Mouse (Mus musculus): ENCODE measurements around the gene Stat4. TPM values are rescaled to one million over a fixed set of nuclear protein-coding genes. Genes with fewer than 3 reads are reported as not detected.

Stat4 gene
- polyA plus RNA-seq, 1 experiment from 2014 or later: 1.0 TPM

DNA sequence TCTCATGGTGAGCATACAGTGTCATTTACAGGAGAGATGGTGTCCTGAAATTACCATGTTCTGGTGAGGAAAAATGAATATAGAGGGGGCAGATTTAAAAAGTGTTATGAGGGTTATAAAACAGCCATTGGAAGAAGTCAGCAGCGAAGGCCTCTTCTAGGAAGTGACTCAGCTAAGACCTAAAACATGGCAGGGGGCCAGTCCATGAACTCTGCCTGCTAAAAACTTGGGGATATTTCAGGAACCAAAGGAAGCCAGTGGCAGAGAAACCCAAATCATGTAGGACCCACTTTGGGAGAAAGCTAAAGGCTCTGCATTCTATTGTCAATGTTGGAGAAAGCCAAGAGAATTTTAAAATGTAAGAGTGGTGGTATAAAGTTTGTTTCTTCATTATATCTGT is 125.4 kb downstream of the Stat4 start:
- ATAC-seq (replicated peaks; ENCODE audit: low FRiP score, low read depth) (no peak), DNase-seq (ENCODE audit: low spot score) (peak; percentile 11)
- 65% methylated on average over 1 of the region's 1 CpGs for WGBS
- H3K9me3 ChIP-seq (replicated peaks; ENCODE audit: low read length): no peaks in the 10 kb centered on the region
- no peak overlapping the region for H3K27ac ChIP-seq
- no peaks in the 10 kb centered on the region for H3K4me1 ChIP-seq (replicated peaks; ENCODE audit: insufficient read depth, low read length)
- TF ChIP-seq CTCF (IDR thresholded peaks at IDR 0.05; ENCODE audit: low read depth): no peak
- no peak overlapping the region for H3K4me3 ChIP-seq (replicated peaks; ENCODE audit: low read depth, low read length)
- no peak overlapping the region for H3K4me2 ChIP-seq (ENCODE audit: low read length)
- H3K9ac ChIP-seq (ENCODE audit: low read depth, low read length): no peak overlapping the region
- H3K36me3 ChIP-seq (ENCODE audit: insufficient read depth, low read length): no peaks in the 10 kb centered on the region
- no peaks in the 10 kb centered on the region for H3K27me3 ChIP-seq (ENCODE audit: insufficient read depth, low read length)

DNA sequence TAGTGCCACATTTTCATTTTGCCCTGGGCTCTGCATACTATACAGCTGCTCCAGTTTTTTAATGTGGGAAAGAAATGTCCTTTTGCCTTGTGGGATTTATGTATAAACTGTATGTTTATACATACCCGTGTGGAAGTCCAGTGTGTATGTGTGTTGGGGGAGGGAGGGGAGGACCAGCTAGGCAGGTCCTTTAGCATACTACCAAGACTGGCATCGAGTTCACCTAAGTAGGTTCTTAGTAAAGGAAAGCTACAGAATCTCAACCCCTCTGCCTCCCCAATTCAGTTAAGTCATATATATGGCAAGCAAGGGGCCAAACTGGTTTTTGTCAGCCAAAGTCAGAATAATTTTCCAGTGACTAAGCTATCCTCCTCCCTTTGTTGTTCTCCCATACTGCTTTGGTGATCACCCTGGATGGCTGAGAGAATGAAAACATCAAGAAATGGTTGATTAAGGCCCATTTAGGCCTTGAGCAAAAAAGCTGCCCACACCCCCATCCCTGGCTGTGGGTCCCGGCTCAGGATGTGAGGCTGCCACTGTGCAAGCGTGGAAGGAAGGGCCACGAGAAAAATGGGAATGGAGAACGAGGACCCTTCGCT is 126.2 kb downstream of the Stat4 start:
- WGBS: 26% methylated on average over 7 of the region's 7 CpGs
- ATAC-seq (replicated peaks; ENCODE audit: low FRiP score, low read depth): peak; percentile 8; the same call in 1 of the 2 replicates
- no peak for DNase-seq (ENCODE audit: low spot score)
- Histone ChIP-seq H3K4me3 (replicated peaks; ENCODE audit: low read depth, low read length) (0 out of 2 replicates have a peak overlapping the region, but pooled peaks have one; percentile 8), H3K9ac (ENCODE audit: low read depth, low read length) (no peak overlapping the region), H3K9me3 (replicated peaks; ENCODE audit: low read length) (no peaks in the 10 kb centered on the region), H3K27me3 (ENCODE audit: insufficient read depth, low read length) (no peaks in the 10 kb centered on the region), H3K4me1 (replicated peaks; ENCODE audit: insufficient read depth, low read length) (no peaks in the 10 kb centered on the region), H3K4me2 (ENCODE audit: low read length) (peak overlapping the region; percentile 44), H3K36me3 (ENCODE audit: insufficient read depth, low read length) (no peaks in the 10 kb centered on the region), H3K27ac (peak overlapping the region; percentile 20; the same call in 1 of the 2 replicates)
- TF ChIP-seq CTCF (IDR thresholded peaks at IDR 0.05; ENCODE audit: low read depth): no peak

DNA sequence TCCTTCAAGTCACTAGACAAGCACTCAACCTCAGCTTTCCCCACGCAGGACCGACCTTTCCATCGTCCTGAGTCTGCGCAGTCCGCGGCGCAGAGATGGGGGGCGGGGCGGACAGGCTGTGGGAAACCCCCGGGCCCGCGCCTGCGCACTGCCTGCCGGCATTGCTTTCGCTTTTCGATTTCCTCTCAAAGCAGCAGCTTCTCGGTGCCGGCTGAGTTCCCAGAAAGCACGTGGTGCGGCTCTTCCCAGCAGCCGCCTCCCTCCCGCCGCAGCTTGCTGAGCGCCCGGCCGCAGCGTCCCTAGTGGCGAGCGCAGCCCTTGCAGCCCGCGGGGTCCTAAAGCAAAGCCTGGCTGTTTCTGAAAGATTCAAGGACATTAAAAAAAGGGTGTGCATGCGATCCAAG is 126.7 kb downstream of the Stat4 start:
- Histone ChIP-seq H3K9me3 (replicated peaks; ENCODE audit: low read length) (no peaks in the 10 kb centered on the region), H3K4me3 (replicated peaks; ENCODE audit: low read depth, low read length) (0 out of 2 replicates have a peak overlapping the region, but pooled peaks have one; percentile 8), H3K27ac (peak overlapping the region; percentile 20; the same call in 1 of the 2 replicates), H3K36me3 (ENCODE audit: insufficient read depth, low read length) (no peaks in the 10 kb centered on the region), H3K27me3 (ENCODE audit: insufficient read depth, low read length) (no peaks in the 10 kb centered on the region), H3K4me2 (ENCODE audit: low read length) (peak overlapping the region; percentile 44), H3K4me1 (replicated peaks; ENCODE audit: insufficient read depth, low read length) (no peaks in the 10 kb centered on the region), H3K9ac (ENCODE audit: low read depth, low read length) (no peak overlapping the region)
- WGBS: under 1% methylated on average over 27 of the region's 32 CpGs
- peak; percentile 96 for ATAC-seq (replicated peaks; ENCODE audit: low FRiP score, low read depth)
- peak; percentile 99 for TF ChIP-seq CTCF (IDR thresholded peaks at IDR 0.05; ENCODE audit: low read depth)
- DNase-seq (ENCODE audit: low spot score): peak; percentile 98

DNA sequence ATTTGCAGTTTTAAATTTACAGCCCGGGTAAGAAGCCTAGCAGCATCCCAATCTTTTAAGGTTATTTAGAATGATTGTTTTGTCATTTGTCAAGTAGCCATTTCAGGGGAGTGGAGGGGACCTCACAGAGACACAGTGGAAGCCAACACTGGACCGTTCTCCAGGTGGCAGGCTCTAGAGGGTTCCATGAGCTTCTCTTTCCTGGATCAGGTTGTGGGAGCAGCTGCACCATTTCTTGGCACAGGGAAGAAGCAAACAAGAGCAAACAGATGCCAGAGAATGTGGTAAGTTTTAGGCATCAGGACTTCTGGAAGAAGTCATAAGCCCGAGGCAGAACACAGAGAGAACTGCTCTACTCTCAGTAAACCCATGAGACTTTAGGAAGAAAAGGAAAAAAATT is 129.5 kb downstream of the Stat4 start:
- no peaks in the 10 kb centered on the region for H3K36me3 ChIP-seq (ENCODE audit: insufficient read depth, low read length)
- H3K9ac ChIP-seq (ENCODE audit: low read depth, low read length): no peak overlapping the region
- H3K4me2 ChIP-seq (ENCODE audit: low read length): no peak overlapping the region
- no peak for TF ChIP-seq CTCF (IDR thresholded peaks at IDR 0.05; ENCODE audit: low read depth)
- H3K4me1 ChIP-seq (replicated peaks; ENCODE audit: insufficient read depth, low read length): peaks cover 7% of the 10 kb centered on the region; the same call in 1 of the 2 replicates
- H3K27ac ChIP-seq: no peak overlapping the region
- H3K27me3 ChIP-seq (ENCODE audit: insufficient read depth, low read length): no peaks in the 10 kb centered on the region
- H3K4me3 ChIP-seq (replicated peaks; ENCODE audit: low read depth, low read length): no peak overlapping the region
- no peaks in the 10 kb centered on the region for H3K9me3 ChIP-seq (replicated peaks; ENCODE audit: low read length)
- DNase-seq (ENCODE audit: low spot score) (no peak), ATAC-seq (replicated peaks; ENCODE audit: low FRiP score, low read depth) (no peak)
- 75% methylated on average over 3 of the region's 3 CpGs for WGBS

DNA sequence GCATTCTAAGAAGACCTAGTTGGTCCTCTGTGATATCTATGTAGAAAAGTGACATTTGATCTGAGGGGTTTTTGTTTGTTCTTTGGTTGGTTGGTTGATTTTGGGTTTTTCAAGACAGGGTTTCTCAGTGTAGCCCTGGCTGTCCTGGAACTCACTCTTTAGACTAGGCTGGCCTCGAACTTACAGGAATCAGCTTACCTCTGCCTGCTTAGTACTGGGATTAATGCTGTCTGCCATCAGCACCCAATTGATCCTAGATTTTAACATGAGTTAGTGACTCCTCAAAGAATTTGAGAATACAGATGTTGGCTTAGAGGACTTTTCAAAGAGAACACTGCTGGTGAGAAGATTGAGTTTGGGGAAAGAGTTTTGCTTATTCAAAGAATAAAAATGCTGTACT is 130.8 kb downstream of the Stat4 start:
- ATAC-seq (replicated peaks; ENCODE audit: low FRiP score, low read depth) (no peak), DNase-seq (ENCODE audit: low spot score) (no peak)
- Histone ChIP-seq H3K4me3 (replicated peaks; ENCODE audit: low read depth, low read length) (no peak overlapping the region), H3K27ac (no peak overlapping the region), H3K27me3 (ENCODE audit: insufficient read depth, low read length) (no peaks in the 10 kb centered on the region), H3K9me3 (replicated peaks; ENCODE audit: low read length) (no peaks in the 10 kb centered on the region), H3K4me2 (ENCODE audit: low read length) (no peak overlapping the region), H3K4me1 (replicated peaks; ENCODE audit: insufficient read depth, low read length) (peaks cover 7% of the 10 kb centered on the region; the same call in 1 of the 2 replicates), H3K36me3 (ENCODE audit: insufficient read depth, low read length) (no peaks in the 10 kb centered on the region), H3K9ac (ENCODE audit: low read depth, low read length) (no peak overlapping the region)
- 86% methylated on average over 1 of the region's 1 CpGs for WGBS
- no peak for TF ChIP-seq CTCF (IDR thresholded peaks at IDR 0.05; ENCODE audit: low read depth)

DNA sequence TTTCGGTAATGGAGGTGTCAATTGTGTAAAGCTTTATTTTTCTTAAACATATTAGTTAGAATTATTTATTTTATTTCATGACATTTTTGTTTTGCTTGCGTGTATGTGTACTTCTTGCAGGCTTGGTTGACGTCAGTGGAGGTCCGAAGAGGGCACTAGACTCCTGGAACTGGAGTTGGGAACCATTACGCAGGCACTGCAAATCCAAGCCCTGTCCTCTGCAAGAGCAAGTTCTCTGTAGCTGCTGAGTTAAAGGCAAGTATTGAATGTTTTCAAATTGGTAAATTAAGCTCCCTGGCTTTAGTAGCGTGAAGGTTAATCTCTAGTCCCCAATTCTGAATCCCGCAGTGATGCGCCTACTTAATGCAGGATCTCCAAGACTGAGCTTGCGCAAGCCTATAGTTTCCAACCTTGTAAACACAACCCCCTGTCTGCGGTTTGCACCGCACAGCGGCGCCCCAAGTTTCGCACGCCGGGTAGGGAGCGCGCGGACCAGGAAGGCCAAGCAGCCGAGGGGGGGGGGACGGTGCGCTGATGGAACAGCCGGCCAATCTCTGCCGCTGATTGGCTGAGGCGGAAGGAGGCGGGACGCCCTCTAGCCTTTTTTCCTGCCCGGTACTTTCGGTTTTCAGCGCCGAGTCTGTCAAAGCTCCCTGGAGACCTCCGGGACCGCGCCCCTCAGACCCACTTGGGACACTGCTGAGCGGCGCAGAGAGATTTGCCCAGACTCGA is 132.1 kb downstream of the Stat4 start, which contains the start of gene Stat1:
Stat1 (plus strand) TSS at position 581 of the 732 bp plus-strand sequence.
- Histone ChIP-seq H3K4me3 (replicated peaks; ENCODE audit: low read depth, low read length) (peak within 1 kb of the TSS; percentile 95), H3K36me3 (ENCODE audit: insufficient read depth, low read length) (no peaks in the 10 kb centered on the region), H3K9ac (ENCODE audit: low read depth, low read length) (peak within 1 kb of the TSS; percentile 81), H3K27me3 (ENCODE audit: insufficient read depth, low read length) (no peaks in the 10 kb centered on the region), H3K4me2 (ENCODE audit: low read length) (peak within 1 kb of the TSS; percentile 91), H3K9me3 (replicated peaks; ENCODE audit: low read length) (no peaks in the 10 kb centered on the region), H3K27ac (peak within 1 kb of the TSS; percentile 63), H3K4me1 (replicated peaks; ENCODE audit: insufficient read depth, low read length) (peaks cover 7% of the 10 kb centered on the region; the same call in 1 of the 2 replicates)
- peak; percentile 45 for TF ChIP-seq CTCF (IDR thresholded peaks at IDR 0.05; ENCODE audit: low read depth)
- peak; percentile 95 for DNase-seq (ENCODE audit: low spot score)
- peak; percentile 95 for ATAC-seq (replicated peaks; ENCODE audit: low FRiP score, low read depth)
- 4% methylated on average over 37 of the region's 37 CpGs for WGBS

All from kidney, postnatal 0 days (tissue).